Mouse (Mus musculus) liver, postnatal 0 days (tissue): ENCODE data around the gene 9130019O22Rik. TPM values are rescaled to one million over a fixed set of nuclear protein-coding genes. Genes with fewer than 3 reads are reported as not detected.
A peak's percentile ranks its signal among the peaks of the same experiment; 100 is the strongest.
"Not testable (repeated sequence)": the region's sequence is repeated elsewhere in the genome, so short reads cannot be mapped to it uniquely, and the experiment has no call there.

Source experiments
- ATAC-seq: fragments of 200-750 bp; cut with Nextera tagmentation; 2 replicates; pipeline ENCODE4 v1.8.0; 2017; ENCODE audit warnings: mild to moderate bottlenecking, moderate library complexity
- DNase-seq: peaks from one replicate; pipeline ENCODE4 v3.0.0-alpha.2; 2016
- H3K27ac ChIP-seq: fragments of 300-500 bp; sonication (generic); 2 replicates; pipeline ENCODE4 v1.5.1; 2014; ENCODE audit warnings: antibody characterized with exemption, moderate library complexity, mild to moderate bottlenecking, low read depth
- H3K27me3 ChIP-seq: fragments of 300-500 bp; sonication (generic); 2 replicates; pipeline ENCODE4 v1.6.1; 2014; ENCODE audit warnings: low read length, control low read depth, mixed read lengths; ENCODE audit not compliant: insufficient read depth
- H3K36me3 ChIP-seq: fragments of 300-500 bp; sonication (generic); replicated peaks from 2 replicates; pipeline ENCODE4 v1.6.1; 2014; ENCODE audit warnings: mild to moderate bottlenecking, control low read depth, low read length, moderate library complexity, mixed read lengths; ENCODE audit not compliant: insufficient read depth
- H3K4me1 ChIP-seq: fragments of 300-500 bp; sonication (generic); 2 replicates; pipeline ENCODE4 v1.6.1; 2014; ENCODE audit warnings: antibody characterized with exemption, mild to moderate bottlenecking, control low read depth; ENCODE audit not compliant: insufficient read depth
- H3K4me2 ChIP-seq: fragments of 300-500 bp; sonication (generic); 2 replicates; pipeline ENCODE4 v1.6.1; 2014; ENCODE audit warnings: low read depth, mild to moderate bottlenecking, low read length, moderate library complexity, mixed read lengths
- H3K4me3 ChIP-seq: fragments of 300-500 bp; sonication (generic); 2 replicates; pipeline ENCODE4 v1.5.1; 2014; ENCODE audit warnings: low read depth, low read length
- H3K9ac ChIP-seq: fragments of 300-500 bp; sonication (generic); replicated peaks from 2 replicates; pipeline ENCODE4 v1.6.1; 2014; ENCODE audit warnings: mild to moderate bottlenecking, moderate library complexity
- H3K9me3 ChIP-seq: fragments of 300-500 bp; sonication (generic); 2 replicates; pipeline ENCODE4 v1.6.1; 2016; ENCODE audit warnings: mild to moderate bottlenecking, control low read depth, low read length, mixed read lengths
- CTCF ChIP-seq: sonication (generic); IDR thresholded peaks from 2 replicates; pipeline ENCODE4 v1.5.1; 2016; ENCODE audit warnings: antibody characterized with exemption, low read depth
- EP300 ChIP-seq: IDR thresholded peaks from 2 replicates; pipeline ENCODE4 v1.6.1; 2016; ENCODE audit warnings: antibody characterized with exemption, low read depth, mild to moderate bottlenecking
- WGBS: fragments of 180-500 bp; shearing (Covaris S2); extraction: QIAGEN DNeasy Blood & Tissue Kit; methylation state at CpG from one replicate; pipeline ENCODE4 v1.1.7; 2014; ENCODE audit not compliant: insufficient replicate concordance; 5-methylcytosine and 5-hydroxymethylcytosine counted together
- polyA plus RNA-seq: library from polyadenylated mRNA; unstranded; fragments of >200 nt; fragmentation: Nextera tagmentation; extraction: Ambion mirVana; gene quantifications from 2 replicates; pipeline ENCODE4 v1.2.1, GENCODE M21; 2015

The 9130019O22Rik gene
- polyA plus RNA-seq, 1 experiment from 2014 or later = 1.2 TPM

DNA sequence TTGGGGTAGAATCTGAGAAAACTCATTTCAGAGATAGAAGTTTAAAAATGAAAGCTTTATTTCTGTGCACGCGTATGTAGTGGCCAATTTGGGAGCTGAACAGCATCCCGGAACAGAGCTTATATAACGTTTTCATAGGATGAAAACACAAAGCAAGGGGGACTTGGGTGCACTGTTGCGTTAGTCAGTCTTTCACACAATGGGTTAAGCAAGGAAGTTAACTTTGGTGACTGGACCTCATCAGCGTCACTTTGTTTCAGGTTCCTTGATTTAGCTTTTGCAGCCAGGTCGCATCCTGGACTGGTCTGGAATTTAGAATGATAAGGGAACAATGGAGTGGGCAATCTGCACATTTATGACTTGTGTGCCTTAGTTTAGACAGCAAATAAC, 7.0 kb upstream of the 9130019O22Rik start:
- peak overlapping the region; percentile 28; the same call in 1 of the 2 replicates for H3K9ac ChIP-seq
- H3K27me3 ChIP-seq = no peaks in the 10 kb centered on the region
- H3K36me3 ChIP-seq = no peaks in the 10 kb centered on the region
- 5% methylated on average over 7 of the region's 7 CpGs for WGBS
- no peak for DNase-seq
- ATAC-seq = peak; percentile 8; the same call in 1 of the 2 replicates
- H3K4me1 ChIP-seq = peaks cover 15% of the 10 kb centered on the region
- H3K4me2 ChIP-seq = peak overlapping the region; percentile 73
- H3K9me3 ChIP-seq = no peaks in the 10 kb centered on the region
- TF ChIP-seq EP300 (no peak), CTCF (no peak)
- peak overlapping the region; percentile 59 for H3K4me3 ChIP-seq
- peak overlapping the region; percentile 5; the same call in 1 of the 2 replicates for H3K27ac ChIP-seq

DNA sequence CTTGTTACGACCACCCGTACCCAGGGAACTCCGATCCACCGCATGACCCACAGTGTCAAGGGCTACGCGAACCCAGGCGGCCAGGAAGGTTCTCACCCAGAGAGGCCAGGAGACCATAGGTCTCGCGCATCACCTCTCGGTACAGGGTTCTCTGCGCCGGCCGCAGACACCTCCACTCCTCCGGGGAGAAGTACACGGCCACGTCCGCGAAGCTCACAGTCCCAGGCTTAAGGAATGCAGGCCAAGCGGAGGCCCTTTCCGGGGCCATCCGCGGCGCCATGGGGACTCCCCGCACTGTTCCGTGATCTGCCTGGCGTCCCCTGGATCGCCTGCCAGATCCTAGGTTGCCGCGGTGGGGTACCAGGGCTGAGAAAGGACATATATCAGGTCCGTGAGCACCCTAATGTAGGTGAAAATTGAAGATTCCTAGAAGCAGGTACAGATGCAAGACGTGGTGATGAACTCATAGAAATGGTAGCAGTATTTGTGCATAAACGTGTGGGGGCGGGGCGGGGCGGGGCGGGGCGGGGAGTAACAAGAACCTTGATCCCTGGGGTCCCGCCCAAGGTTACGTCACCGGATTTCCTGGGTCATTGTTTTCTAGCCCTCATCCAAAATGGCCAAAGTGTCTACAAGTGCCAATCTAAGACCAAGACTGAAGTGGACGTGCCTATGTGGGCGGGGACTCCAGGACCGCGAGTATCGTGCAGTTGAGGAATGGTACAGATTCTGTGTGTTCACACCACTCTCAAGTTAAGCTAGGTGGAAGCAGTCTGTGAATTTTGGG, 6.4 kb upstream of the 9130019O22Rik start, which contains the start of gene E430018J23Rik:
E430018J23Rik (minus strand) TSS at position 473 of the 787 bp plus-strand sequence.
- Histone ChIP-seq H3K4me2 (peak within 1 kb of the TSS; percentile 73), H3K4me3 (peak within 1 kb of the TSS; percentile 59), H3K9ac (peak within 1 kb of the TSS; percentile 63), H3K4me1 (peaks cover 15% of the 10 kb centered on the region), H3K27me3 (no peaks in the 10 kb centered on the region), H3K27ac (peak within 1 kb of the TSS; percentile 74), H3K9me3 (no peaks in the 10 kb centered on the region), H3K36me3 (no peaks in the 10 kb centered on the region)
- no peak for TF ChIP-seq CTCF
- TF ChIP-seq EP300 = no peak
- peak; percentile 96 for ATAC-seq
- DNase-seq = peak; percentile 96
- under 1% methylated on average over 45 of the region's 45 CpGs for WGBS

- H3K9ac ChIP-seq = peak overlapping the region; percentile 41
- no peaks in the 10 kb centered on the region for H3K9me3 ChIP-seq
- H3K36me3 ChIP-seq = no peaks in the 10 kb centered on the region
- DNase-seq (peak; percentile 24), ATAC-seq (no peak)
- H3K27ac ChIP-seq = 0 out of 2 replicates have a peak overlapping the region, but pooled peaks have one; percentile 74
- peak overlapping the region; percentile 73 for H3K4me2 ChIP-seq
- H3K27me3 ChIP-seq = no peaks in the 10 kb centered on the region
- H3K4me3 ChIP-seq = peak overlapping the region; percentile 59
- H3K4me1 ChIP-seq = peaks cover 15% of the 10 kb centered on the region
- no peak for TF ChIP-seq CTCF
- TF ChIP-seq EP300 = no peak
- WGBS = 74% methylated on average over 8 of the region's 8 CpGs
Measured at GRCm38 (mm10) chr7:127392251-127392824, 5.4 kb upstream of the 9130019O22Rik start.

DNA sequence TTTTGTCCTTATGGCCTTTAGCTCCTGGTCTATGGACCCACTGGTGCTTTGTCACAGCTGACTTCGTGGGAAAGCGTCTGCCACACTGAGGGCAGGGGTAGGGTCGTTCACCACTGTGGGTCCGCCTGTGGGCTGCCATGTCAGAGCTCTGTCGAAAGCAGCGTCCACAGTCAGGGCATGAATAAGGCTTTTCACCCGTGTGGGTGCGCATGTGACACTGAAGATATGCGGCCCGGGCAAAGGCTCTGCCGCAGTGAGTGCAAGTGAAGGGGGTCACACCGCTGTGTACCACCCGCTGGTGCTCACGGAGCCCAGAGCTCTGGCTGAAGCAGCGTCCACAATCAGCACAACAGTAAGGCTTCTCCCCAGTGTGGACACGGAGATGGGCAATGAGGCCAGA, 4.6 kb upstream of the 9130019O22Rik start:
- H3K27me3 ChIP-seq = no peaks in the 10 kb centered on the region
- ATAC-seq (no peak), DNase-seq (no peak)
- no peak overlapping the region for H3K4me2 ChIP-seq
- H3K9me3 ChIP-seq = no peaks in the 10 kb centered on the region
- no peak overlapping the region for H3K4me3 ChIP-seq
- 90% methylated on average over 16 of the region's 16 CpGs for WGBS
- no peaks in the 10 kb centered on the region for H3K36me3 ChIP-seq
- no peak overlapping the region for H3K27ac ChIP-seq
- H3K4me1 ChIP-seq = peaks cover 15% of the 10 kb centered on the region
- TF ChIP-seq CTCF = no peak
- no peak for TF ChIP-seq EP300
- no peak overlapping the region for H3K9ac ChIP-seq

GRCm38 (mm10) chr7:127390306-127390705, 3.3 kb upstream of the 9130019O22Rik start:
- H3K27me3 ChIP-seq = no peaks in the 10 kb centered on the region
- H3K9ac ChIP-seq = no peak overlapping the region
- no peaks in the 10 kb centered on the region for H3K9me3 ChIP-seq
- DNase-seq (no peak), ATAC-seq (no peak)
- 80% methylated on average over 7 of the region's 7 CpGs for WGBS
- H3K4me1 ChIP-seq = peaks cover 15% of the 10 kb centered on the region
- H3K36me3 ChIP-seq = no peaks in the 10 kb centered on the region
- no peak overlapping the region for H3K27ac ChIP-seq
- no peak overlapping the region for H3K4me3 ChIP-seq
- H3K4me2 ChIP-seq = no peak overlapping the region
- TF ChIP-seq EP300 (no peak), CTCF (no peak)

GRCm38 (mm10) chr7:127388201-127388600, 1.2 kb upstream of the 9130019O22Rik start:
- H3K4me2 ChIP-seq, DNase-seq, H3K36me3 ChIP-seq, H3K4me3 ChIP-seq, H3K27me3 ChIP-seq, H3K9ac ChIP-seq, H3K9me3 ChIP-seq, H3K27ac ChIP-seq, ATAC-seq: not testable (repeated sequence)
- peaks cover 10% of the 10 kb centered on the region for H3K4me1 ChIP-seq

- WGBS = 85% methylated on average over 4 of the region's 4 CpGs
- DNase-seq, H3K9ac ChIP-seq: not testable (repeated sequence)
Measured at GRCm38 (mm10) chr7:127385560-127385959, 1.4 kb downstream of the 9130019O22Rik start.

More at GRCm38 (mm10) chr7:127385560-127385959, 1.4 kb downstream of the 9130019O22Rik start:
- H3K4me3 ChIP-seq, ATAC-seq, H3K4me1 ChIP-seq, H3K36me3 ChIP-seq, H3K4me2 ChIP-seq, H3K9me3 ChIP-seq, H3K27ac ChIP-seq, H3K27me3 ChIP-seq: not testable (repeated sequence)
